Mouse (Mus musculus) gastrocnemius, adult 2 months (tissue): ENCODE results near the gene Usp54. TPM values are rescaled to one million over a fixed set of nuclear protein-coding genes. Genes with fewer than 3 reads are reported as not detected.

Source experiments
- DNase-seq: peaks from one replicate; pipeline ENCODE4 v3.0.0; 2022
- H3K27ac ChIP-seq: fragments of 200-600 bp; 2 replicates; pipeline ENCODE4 v1.8.1; 2022; ENCODE audit warnings: mild to moderate bottlenecking
- H3K4me3 ChIP-seq: fragments of 200-600 bp; 2 replicates; pipeline ENCODE4 v1.8.1; 2022; ENCODE audit warnings: mild to moderate bottlenecking, moderate library complexity
- CTCF ChIP-seq: fragments of 200-600 bp; IDR thresholded peaks from 2 replicates; pipeline ENCODE4 v1.8.1; 2022; ENCODE audit warnings: antibody characterized with exemption, mild to moderate bottlenecking, moderate library complexity
- intact Hi-C: fragments of 180-260 bp; cut with DNase I; formaldehyde crosslinking; loops from one replicate; pipeline ENCODE4 v1.15.1; 2025
- total RNA-seq, 2 experiments: library from RNA; stranded (reverse); gene quantifications; 2 replicates each; pipeline ENCODE4 v1.2.3; 2021

Gene Usp54
- total RNA-seq, 2 experiments from 2014 or later: 4.9 to 6.3 TPM

GRCm38 (mm10) chr14:20621903-20622302, 19.0 kb downstream of the Usp54 start:
- DNase-seq: no peak
- Histone ChIP-seq H3K27ac (no peak overlapping the region), H3K4me3 (no peak overlapping the region)
- intact Hi-C loops: no loop called here
- no peak for TF ChIP-seq CTCF

GRCm38 (mm10) chr14:20619131-20619530, 21.7 kb downstream of the Usp54 start:
- TF ChIP-seq CTCF: no peak
- intact Hi-C loops: no loop called here
- no peak for DNase-seq
- no peak overlapping the region for H3K4me3 ChIP-seq
- no peak overlapping the region; the same call in 1 of the 2 replicates for H3K27ac ChIP-seq

- no peak for DNase-seq
- TF ChIP-seq CTCF: no peak
- Histone ChIP-seq H3K4me3 (0 out of 2 replicates have a peak overlapping the region, but pooled peaks have one; percentile 13), H3K27ac (peak overlapping the region; percentile 56)
- intact Hi-C loops: no loop called here
These were observed 22.7 kb downstream of the Usp54 start for GRCm38 (mm10) chr14:20618211-20618610.

GRCm38 (mm10) chr14:20616421-20616820, 24.4 kb downstream of the Usp54 start:
- no peak for DNase-seq
- no peak for TF ChIP-seq CTCF
- Histone ChIP-seq H3K4me3 (no peak overlapping the region), H3K27ac (peak overlapping the region; percentile 43; the same call in 1 of the 2 replicates)
- intact Hi-C loops: no loop called here

GRCm38 (mm10) chr14:20615075-20615474, 25.8 kb downstream of the Usp54 start:
- no peak for TF ChIP-seq CTCF
- no peak overlapping the region for H3K27ac ChIP-seq
- no peak for DNase-seq
- intact Hi-C loops: no loop called here
- H3K4me3 ChIP-seq: no peak overlapping the region

GRCm38 (mm10) chr14:20612820-20613219, 28.0 kb downstream of the Usp54 start:
- no peak overlapping the region for H3K4me3 ChIP-seq
- intact Hi-C loops: no loop called here
- no peak for TF ChIP-seq CTCF
- DNase-seq: no peak
- no peak overlapping the region for H3K27ac ChIP-seq

GRCm38 (mm10) chr14:20610146-20610545, 30.7 kb downstream of the Usp54 start:
- H3K27ac ChIP-seq: peak overlapping the region; percentile 88
- H3K4me3 ChIP-seq: peak overlapping the region; percentile 36
- TF ChIP-seq CTCF: no peak
- peak; percentile 76 for DNase-seq
- intact Hi-C loops: no loop called here

GRCm38 (mm10) chr14:20609519-20609918, 31.3 kb downstream of the Usp54 start:
- no peak for TF ChIP-seq CTCF
- no peak overlapping the region; the same call in 1 of the 2 replicates for H3K4me3 ChIP-seq

GRCm38 (mm10) chr14:20607396-20608126, 33.3 kb downstream of the Usp54 start:
- TF ChIP-seq CTCF: no peak
- peak overlapping the region; percentile 55 for H3K4me3 ChIP-seq
- DNase-seq: no peak
- H3K27ac ChIP-seq: peak overlapping the region; percentile 85
- intact Hi-C loops: no loop called here

More at GRCm38 (mm10) chr14:20609519-20609918, 31.3 kb downstream of the Usp54 start:
- DNase-seq: no peak
- intact Hi-C loops: no loop called here
- H3K27ac ChIP-seq: peak overlapping the region; percentile 88

- intact Hi-C loops: no loop called here
- Histone ChIP-seq H3K4me3 (no peak overlapping the region), H3K27ac (no peak overlapping the region)
- no peak for DNase-seq
- no peak for TF ChIP-seq CTCF
These were observed 39.6 kb downstream of the Usp54 start for GRCm38 (mm10) chr14:20601287-20601686.

- no peak for TF ChIP-seq CTCF
- intact Hi-C loops: no loop called here
- no peak overlapping the region for H3K4me3 ChIP-seq
- no peak for DNase-seq
- H3K27ac ChIP-seq: no peak overlapping the region
These were observed 40.7 kb downstream of the Usp54 start for GRCm38 (mm10) chr14:20600203-20600602.

- Histone ChIP-seq H3K27ac (peak overlapping the region; percentile 46; the same call in 1 of the 2 replicates), H3K4me3 (no peak overlapping the region)
- intact Hi-C loops: no loop called here
- no peak for TF ChIP-seq CTCF
- no peak for DNase-seq
These were observed 41.3 kb downstream of the Usp54 start for GRCm38 (mm10) chr14:20599542-20599941.

GRCm38 (mm10) chr14:20595781-20596180, 45.1 kb downstream of the Usp54 start:
- intact Hi-C loops: no loop called here

GRCm38 (mm10) chr14:20587458-20587857, 53.4 kb downstream of the Usp54 start:
- no peak overlapping the region for H3K27ac ChIP-seq
- H3K4me3 ChIP-seq: no peak overlapping the region
- intact Hi-C loops: no loop called here
- DNase-seq: no peak
- no peak for TF ChIP-seq CTCF

More at GRCm38 (mm10) chr14:20595781-20596180, 45.1 kb downstream of the Usp54 start:
- no peak for TF ChIP-seq CTCF
- DNase-seq: peak; percentile 57
- peak overlapping the region; percentile 84 for H3K27ac ChIP-seq
- peak overlapping the region; percentile 2; the same call in 1 of the 2 replicates for H3K4me3 ChIP-seq
